Mouse (Mus musculus): ENCODE data around the gene Rara.
"Not testable (repeated sequence)": the region's sequence is repeated elsewhere in the genome, so short reads cannot be mapped to it uniquely, and the experiment has no call there.

Rara gene

DNA sequence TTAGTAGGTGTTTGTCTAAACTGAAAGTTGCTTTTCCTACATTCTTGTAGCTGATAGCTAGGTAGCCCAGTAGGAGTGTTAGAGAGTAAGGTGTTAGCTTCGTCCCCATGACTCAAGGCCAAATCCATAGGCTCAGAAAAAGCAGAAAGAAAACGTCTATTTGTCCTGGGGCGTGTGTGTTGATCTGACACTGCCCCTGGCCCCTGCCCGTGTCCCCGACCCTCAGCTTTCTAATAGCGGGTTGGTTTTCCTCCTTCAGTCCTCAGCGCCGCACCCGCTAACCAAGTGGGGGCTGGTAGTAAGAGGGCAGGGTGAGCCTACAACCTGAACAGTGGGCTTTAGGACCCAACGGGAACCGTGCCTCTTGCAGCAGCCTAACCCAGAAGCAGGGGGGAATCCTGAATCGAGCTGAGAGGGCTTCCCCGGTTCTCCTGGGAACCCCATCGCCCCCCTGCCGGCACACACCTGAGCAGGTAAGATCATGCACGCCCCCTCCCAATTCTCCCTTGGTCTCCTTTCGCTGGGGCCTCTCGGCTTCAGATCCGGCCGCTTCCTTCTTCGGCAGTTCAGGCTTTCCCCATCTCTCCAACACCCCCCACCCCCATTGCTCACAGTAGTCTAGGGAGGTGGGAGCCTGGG, at the start of gene Rara:
Gene Rara, plus strand, starts transcription at position 381 of the 639 bp plus-strand sequence.
- no peak for DNase-seq (ENCODE audit: low read depth, low spot score)

DNA sequence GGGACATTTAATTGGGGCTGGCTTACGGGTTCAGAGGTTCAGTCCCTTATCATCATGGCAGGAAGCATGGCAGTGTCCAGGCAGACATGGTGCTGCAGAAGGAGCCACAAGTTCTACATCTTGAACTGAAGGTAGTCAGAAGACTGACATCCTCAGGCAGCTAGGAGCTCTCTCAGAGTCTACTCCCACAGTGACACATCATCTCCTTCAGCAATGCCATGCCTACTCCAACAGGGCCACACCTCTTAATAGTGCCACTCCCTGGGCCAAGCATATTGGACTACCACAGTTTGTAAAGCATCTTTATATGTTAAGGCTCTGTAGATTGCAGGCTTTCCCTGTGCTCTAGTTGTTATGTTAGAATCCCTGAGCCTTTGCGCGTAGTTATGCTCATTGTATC, 39.9 kb upstream of the Rara start:
- no peak for DNase-seq (ENCODE audit: low read depth, low spot score)

DNA sequence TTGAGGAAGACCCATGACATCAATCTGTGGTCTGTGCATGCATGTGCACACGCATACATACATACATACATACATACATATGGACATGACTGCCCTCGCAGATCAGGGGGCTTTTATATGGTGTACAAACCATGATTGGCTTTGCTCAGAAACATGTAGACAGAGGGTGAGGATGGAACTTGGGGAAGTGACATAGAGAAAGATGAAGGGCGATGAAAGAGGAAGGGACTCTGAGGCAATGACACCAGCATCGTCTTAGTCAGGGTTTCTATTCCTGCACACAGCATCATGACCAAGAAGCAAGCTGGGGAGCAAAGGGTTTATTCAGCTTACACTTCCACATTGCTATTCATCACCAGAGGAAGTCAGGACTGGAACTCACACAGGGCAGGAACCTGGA, 38.5 kb upstream of the Rara start:
- DNase-seq (ENCODE audit: low read depth, low spot score) = no peak

DNA sequence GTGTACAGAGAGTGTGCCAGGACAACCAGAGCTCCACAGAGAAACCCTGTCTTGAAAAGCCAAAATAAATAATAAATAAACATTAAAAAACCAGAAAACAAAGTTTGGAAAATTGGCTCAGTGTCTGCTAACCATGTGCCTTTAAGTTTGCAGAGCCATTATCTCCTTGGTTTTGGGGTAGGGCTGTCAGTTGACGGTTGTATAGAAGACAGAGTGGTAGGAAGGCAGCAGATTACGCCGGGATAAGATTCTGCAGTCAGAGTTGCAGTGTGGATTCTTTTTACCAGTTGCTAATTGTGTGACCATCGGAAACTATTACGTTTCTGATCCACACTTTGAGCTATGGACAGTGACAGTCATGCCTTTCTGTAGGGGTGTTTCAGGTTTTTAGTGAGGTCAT, 37.6 kb upstream of the Rara start:
- DNase-seq (ENCODE audit: low read depth, low spot score) = no peak

DNA sequence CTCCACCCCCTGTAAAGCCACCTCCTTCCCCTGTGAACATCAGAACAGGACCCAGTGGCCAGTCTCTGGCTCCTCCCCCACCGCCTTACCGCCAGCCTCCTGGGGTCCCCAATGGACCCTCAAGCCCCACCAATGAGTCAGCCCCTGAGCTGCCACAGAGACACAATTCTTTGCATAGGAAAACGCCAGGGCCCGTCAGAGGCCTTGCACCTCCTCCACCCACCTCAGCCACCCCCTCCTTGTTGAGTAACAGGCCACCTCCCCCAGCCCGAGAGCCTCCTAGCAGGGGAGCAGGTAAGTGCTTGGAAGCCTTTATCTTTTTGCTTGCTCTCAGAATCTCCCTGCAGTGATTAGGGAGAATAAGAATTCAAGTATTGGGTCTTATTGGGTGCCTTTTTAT, 35.2 kb upstream of the Rara start:
- no peak for DNase-seq (ENCODE audit: low read depth, low spot score)

DNA sequence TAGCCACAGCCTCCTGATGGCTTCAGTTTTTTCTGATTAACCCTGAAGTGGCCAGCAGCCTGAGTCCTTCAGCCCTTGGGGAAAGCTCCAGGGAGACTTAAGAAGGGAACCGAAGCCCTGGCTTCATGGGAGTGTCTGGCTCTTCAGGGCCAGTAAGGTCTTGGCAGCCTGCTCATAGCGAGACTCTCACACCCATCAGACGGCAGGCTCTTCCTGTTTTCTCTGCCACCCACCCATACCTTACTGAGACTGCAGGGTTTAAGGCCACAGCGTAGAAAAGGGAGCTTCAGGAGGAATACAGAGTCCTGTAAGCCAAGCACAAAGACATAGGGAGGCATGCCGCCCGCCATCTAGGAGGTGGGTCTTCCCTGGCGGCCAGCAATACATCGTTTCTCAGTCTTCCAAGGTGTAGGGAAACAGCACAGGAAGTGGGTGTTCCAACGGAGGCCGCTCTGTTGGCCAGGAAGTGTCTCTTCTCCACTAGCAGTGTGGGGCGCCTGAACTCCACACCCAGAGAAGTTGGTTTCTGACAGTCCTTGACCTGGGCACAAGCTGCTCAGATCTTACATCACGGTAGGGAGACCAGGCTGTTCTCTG, 27.0 kb upstream of the Rara start:
- DNase-seq (ENCODE audit: low read depth, low spot score) = no peak

DNA sequence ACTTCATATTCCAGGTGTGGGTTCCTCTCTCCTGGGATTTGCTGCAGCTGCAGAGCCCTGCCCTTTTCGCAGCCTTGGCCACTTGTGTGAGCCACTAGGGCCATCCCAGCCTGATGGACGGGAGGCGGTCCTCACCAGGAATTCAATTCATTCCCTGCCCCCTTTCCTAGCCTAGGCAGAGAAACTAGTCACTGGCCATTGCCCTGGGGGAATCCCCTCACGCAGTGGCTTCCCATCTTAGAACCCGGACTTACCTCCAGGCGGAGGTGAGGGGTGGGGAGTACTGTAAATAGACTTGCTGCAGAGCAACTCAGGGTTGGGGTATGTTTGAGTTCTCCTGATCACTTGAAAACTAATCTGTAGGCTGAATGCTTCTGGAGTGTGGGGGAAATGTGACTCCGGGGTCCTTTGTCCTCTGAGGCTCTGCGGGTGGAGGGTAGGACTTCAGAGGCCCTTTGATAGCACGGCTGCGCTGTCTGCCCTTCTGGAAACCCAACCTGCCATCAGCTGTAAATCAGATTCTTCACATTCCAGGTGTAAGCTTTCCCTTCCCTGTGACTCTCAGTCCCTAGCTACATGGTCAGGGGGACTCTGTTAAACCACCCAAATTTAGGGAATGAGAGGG, 24.9 kb upstream of the Rara start:
- DNase-seq (ENCODE audit: low read depth, low spot score) = peak; percentile 71

DNA sequence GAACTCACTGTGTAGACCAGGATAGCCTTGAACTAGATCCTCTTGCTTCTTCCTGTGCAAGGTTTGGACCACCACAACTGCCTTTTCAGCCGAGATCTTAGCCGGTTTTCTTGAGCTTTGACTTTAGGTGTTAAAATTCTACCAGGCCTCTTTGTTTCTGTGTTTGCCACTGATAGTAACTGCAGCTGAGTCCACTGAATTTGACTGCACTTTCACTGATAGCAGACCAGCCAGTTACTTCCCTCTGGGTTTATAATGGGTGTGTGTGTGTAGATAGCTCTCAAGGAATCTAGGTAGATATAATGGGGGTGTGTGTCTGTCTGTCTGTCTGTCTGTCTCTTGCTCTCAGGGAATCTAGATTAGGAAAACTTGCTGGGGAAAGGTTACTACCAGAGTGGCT, 23.0 kb upstream of the Rara start:
- no peak for DNase-seq (ENCODE audit: low read depth, low spot score)

DNA sequence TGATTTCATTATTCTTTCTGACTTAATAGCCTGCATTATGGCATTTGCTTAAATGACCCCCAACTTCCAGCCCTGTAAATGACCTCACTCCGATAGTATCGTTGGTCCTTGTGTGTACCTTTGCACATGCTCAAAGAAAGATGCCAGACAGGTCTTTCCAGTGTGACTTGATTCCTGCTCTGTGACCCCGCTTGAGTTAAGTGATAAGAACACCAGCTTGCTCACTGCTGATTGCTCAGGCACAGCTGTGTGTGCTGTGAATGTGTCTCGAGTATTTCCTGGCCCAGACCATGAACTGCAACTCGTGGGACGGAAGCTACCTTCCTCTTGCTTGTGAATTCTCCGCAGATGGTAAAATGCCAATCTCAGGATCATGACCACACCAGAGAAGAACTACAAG, 22.6 kb upstream of the Rara start:
- no peak for DNase-seq (ENCODE audit: low read depth, low spot score)

DNA sequence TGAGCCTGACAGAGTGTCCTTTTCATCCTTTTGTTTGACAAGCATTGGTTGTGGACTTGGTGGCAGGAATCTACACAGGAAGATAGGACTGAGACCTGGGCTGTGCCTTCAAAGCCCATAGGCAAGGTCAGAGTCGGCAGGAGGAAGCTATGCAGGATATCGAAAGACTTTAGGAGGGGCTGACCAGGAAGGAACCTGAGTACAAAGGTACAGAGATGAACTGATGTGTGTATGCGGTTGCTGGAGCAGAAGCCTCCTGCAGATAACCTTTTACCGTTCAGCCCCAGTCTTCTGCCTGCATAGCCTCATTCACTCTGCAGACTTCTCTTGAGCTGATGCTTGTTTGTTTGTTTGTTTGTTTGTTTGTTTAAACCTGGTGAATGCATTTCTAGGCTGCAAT, 22.0 kb upstream of the Rara start:
- no peak for DNase-seq (ENCODE audit: low read depth, low spot score)

DNA sequence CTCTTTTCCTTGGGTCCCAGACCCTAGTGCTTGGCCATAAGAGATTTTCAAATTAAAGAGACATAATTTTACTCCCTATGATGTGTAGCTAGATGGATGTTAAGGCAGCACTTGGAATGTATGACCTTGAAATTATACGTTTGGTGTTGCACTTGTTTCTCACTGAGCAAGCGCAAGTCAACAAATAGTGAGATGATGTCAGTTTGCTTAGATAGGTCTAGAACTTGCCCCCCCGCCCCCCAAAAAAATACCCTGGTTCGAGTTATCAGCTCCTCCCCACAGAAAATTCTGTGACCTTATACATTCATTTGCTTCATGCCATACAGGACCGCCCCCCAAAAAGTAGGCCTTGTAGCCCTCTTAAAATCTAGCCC, 20.6 kb upstream of the Rara start:
- DNase-seq (ENCODE audit: low read depth, low spot score) = no peak

DNA sequence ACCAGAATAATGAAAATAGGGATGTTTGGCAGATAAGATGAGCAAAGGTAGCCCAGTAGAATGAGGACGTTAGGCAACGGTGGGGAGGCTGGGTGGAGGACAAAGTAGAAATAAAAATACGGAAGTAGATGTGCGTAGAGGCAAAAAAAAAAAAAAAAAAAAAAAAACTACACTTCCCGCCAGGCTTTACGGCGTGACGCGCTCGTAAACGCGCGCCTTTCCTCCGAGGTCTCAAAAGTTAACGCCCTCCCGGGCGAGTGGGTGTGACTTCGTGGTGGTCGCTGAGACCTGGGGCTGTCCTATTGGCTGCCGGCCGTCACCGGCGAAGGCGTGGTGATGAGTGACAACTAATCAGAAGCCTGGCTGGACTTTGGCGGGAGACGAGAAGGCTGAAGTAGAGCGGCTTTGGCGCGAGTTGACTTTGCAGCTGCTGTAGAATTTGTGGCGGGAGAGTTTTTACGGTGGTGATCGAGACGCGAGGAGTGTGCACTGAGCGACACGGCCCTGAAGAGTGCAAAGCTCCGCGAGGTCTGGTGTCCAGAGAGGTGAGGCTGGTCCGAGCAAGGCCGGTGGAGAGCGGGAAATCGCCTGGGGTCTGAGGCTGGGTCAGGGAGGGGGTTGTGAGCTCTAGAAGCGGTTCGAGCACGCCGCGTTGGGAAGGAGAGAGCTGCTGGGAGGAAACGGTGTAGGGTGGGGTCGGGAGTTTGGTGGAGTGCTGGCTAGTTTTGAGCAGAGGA, 20.0 kb upstream of the Rara start, which contains the start of gene Cdc6:
Gene Cdc6, plus strand, starts transcription at position 365 of the 737 bp plus-strand sequence.
- DNase-seq (ENCODE audit: low read depth, low spot score) = peak; percentile 99

DNA sequence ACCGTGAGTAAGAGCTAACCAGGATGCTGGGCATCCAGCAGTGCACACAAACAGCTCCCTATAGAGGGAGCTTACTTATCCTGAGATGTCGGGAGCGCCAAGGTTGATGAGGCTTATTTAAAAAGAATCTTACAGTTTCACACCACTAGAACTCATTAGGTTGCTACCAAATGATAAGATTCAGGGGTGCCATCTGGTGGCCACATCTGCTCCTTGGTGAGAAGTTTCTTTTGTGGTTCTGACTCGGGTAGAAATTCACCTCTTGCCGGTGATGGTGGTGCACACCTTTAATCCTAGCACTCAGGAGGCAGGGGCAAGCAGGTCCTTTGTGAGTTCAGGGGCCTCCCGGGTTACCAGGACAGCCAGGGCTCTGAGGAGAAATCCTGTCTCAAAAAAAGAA, 18.0 kb upstream of the Rara start:
- no peak for DNase-seq (ENCODE audit: low read depth, low spot score)

DNA sequence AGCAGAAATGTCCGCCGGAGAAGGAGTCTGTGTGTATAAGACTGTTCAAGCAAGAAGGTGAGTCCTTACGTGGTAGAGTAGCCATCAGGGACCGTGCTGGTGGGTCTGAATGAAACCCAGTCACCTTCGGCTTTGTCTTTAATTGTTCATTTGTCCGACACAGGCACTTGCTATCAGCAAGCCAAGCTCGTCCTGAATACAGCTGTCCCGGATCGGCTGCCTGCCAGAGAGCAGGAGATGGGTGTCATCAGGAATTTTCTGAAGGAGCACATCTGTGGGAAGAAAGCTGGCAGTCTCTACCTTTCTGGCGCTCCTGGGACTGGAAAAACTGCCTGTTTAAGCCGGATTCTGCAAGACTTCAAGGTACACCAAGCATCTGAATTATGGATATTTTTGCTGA, 17.2 kb upstream of the Rara start:
- DNase-seq (ENCODE audit: low read depth, low spot score) = no peak

DNA sequence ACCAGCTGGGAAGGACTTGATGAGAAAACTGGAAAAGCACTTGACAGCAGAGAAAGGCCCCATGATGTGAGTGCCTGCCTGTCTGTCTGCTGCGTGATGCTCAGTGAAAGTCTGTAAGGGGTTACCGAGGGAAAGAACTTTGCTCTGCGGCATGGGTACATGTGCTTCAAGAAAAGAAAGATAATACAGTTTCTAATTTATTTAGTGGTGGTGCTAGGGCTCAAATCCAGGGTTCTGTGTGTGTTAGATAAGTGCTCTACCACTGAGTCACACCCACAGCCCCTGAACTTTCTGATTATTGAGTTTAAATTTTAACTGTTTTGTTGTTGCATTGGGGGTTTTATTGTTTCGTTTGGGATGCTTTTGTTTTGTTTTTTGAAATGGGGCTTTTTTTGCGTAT, 16.1 kb upstream of the Rara start:
- no peak for DNase-seq (ENCODE audit: low read depth, low spot score)

DNA sequence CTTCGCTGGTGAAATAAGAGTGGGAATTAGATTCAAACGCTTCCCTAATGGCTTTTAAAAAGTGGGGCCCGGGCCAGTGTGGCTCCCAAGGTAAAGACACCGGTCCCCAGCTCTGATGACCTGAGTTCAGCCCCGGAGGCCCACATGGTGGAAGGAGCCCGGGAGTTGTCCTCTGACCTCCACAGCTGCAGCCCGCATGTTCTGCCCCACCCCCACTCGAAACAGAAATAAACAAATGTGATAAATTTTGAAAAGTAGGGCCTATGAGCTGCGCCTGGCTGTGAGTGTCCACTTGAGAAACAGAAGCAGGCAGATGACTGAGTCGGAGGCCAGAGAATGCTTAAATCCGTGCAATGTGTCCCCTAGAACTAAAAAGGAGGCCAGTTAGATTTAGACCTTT, 13.4 kb upstream of the Rara start:
- DNase-seq (ENCODE audit: low read depth, low spot score) = no peak

DNA sequence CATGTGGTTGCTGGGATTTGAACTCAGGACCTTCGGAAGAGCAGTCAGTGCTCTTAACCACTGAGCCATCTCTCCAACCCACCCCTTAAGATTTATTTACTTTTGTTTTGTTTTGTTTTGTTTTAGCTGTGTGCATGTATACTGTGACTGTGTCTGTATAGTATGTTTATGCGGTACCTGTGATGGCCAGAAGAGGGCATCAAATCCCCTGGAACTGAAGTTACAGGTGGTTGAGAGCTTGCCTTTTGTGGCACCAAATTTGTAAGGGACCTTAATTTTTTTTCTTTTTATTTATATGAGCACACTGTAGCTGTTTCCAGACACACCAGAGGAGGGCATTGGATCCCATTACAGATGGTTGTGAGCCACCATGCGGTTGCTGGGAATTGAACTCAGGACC, 11.2 kb upstream of the Rara start:
- DNase-seq (ENCODE audit: low read depth, low spot score) = not testable (repeated sequence)

DNA sequence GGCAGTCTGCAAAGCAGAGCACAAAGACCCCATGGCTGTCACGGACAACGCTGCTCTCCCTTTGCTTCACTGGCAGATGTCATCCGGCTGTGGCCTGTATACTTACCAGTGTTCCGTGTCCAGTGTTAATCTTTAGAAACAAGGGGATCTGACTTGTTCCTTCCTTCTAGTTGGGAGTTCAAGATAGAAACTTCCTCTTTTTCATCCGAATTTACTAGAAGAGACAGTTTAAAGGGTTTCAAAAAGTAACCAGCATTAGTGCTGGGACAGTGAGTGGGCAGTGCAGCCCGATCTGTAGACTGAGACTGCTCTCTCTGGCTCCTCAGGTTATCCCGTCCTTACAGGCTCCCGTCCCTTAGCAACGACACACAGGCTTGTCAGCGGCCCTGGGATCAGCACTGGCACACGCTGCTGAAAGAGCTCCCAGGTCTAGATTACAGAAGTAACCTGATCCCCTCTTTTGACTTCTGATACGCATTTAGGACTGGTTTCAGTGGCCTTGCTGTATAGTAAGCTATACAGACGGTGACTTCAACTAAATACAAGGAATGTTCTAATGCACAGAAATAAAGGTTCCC, 10.1 kb upstream of the Rara start:
- DNase-seq (ENCODE audit: low read depth, low spot score) = no peak

DNA sequence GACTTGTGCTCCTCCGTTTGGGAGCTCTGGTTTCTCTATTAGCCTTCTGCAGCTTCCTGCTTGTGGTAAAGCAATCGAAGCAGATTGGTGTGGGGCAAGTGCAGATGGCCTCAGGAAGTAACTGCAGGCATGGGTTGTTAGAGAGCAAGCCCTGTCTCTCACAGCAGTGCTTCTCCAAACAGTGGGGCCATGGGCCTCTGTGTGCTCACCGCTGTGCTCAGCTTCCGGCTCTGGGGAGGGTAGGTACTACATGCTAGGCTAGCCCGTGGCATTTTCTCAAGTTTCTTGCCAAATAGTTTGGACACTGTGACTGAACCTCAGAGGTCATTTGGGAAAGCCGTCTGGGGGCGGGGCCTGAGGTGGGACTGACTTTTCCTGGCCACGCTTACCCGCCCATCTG, 9.4 kb upstream of the Rara start:
- DNase-seq (ENCODE audit: low read depth, low spot score) = no peak

DNA sequence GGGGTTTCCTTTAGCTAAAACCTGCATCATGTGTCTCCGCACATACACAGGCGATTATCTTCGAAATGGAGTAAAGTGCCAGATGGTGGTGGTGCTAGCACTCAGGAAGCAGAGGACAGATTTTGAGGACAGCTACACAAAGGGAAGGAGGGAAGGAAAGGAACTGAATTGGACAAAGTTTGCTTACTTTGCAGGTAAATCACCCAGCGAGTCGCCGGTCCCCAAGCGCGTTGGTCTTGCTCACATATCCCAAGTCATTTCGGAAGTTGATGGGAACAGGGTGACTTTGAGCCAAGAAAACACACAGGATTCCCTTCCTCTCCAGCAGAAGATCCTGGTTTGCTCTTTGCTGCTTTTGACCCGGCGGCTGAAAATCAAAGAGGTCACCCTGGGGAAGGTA, 8.6 kb upstream of the Rara start:
- DNase-seq (ENCODE audit: low read depth, low spot score) = no peak

DNA sequence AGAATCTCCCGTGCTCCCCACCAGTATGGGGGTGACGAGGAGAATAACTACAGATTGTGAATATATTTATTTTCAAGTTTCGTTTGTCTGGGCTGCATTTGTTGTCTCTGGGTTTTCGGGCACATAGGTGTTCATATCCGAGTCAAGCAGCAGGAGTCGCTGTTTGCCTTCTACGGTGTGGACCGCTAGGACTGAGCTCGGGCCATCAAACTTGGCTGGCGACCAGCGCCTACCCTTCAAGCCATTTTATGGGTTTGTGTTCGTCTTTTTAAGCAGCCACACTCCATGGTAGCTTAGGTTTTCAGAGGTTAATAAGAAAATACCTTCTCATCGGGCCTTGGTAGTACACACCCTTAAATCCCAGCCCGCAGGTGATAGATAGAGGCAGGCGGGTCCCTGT, 5.8 kb upstream of the Rara start:
- DNase-seq (ENCODE audit: low read depth, low spot score) = not testable (repeated sequence)

DNA sequence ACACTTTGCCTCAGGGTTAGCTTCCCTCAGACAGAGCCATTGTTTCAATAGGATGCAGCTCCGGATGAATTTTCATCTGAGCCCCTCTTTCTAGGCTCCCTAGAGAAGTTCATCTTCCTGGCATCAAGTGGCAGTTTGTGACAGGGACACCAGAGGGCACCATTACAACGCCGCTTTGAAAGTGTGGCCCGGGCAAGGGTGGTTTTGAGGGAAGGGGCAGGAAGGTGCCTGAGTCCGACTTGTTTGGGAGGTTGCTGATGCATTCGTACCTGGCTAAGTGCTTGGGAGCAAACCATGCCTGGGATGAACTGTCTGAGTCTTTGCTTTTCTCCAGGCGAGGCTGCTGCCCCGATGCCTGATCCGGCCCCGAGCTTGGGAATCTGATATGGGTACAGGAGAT, 5.3 kb upstream of the Rara start:
- DNase-seq (ENCODE audit: low read depth, low spot score) = peak; percentile 59
